Mouse (Mus musculus): Measurements from ENCODE around the gene Eogt.

The Eogt gene

DNA sequence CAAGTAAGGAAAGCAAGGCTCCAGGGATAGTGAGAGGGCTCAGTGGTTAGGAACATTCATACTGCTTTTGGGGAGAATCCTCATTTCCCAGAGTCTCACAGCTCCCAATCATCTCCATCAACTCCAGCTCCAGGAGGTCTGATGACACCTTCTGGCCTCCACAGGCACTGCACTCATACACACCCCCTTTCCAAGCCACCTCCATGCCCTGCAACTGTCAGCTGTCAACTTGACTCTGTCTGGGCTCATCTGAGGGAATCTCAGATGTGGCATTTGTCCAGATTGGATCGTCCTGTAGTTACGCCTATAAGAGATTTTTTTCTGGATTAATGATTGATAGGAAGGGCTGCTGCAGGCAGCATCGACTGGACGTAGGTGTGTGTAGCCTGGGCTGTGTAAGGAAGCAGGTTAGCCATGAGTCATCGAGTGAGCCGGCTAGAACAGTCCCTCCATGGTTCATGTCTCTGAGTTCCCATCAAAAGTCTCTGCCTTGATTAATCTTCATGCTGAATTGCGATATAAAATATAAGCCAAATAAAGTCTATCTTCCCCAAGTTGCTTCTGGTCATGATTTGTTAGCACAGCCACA lies 44.6 kb downstream of the Eogt start:
- no peak for DNase-seq

DNA sequence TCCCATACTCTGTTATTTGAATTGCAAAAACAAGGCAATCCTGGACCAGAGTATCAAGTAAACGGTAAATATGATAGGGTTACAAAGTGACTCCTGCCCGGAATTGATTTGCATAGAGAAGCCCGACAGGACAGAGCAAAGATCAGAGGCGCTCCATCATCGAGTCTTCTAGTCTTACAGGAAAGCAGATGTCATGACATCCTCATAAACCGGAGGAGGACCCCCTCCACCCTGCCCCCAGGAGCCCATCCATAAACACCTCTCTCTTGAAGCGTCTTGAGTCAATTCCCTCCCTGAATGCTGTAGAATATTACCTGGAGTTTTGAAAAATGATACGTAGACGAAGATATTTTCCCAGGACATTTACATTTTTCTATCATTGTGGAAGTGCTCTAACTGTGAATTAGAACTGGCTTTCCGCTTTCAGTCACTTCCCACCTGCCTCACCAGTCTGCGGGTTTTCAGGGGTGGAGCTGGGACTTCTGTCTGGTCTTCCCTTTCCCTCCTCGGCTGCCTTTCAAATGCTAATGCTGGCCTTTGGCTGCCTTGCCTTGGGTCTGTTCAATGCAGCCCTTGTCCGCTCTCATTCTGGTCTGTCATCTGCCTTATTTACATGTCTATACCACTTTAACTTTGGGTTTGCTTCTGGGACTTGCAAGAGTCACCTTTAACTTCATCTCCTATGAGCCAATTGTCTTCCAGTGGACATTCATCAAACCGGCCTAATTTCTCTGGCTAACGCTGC lies 46.9 kb downstream of the Eogt start:
- DNase-seq = no peak

DNA sequence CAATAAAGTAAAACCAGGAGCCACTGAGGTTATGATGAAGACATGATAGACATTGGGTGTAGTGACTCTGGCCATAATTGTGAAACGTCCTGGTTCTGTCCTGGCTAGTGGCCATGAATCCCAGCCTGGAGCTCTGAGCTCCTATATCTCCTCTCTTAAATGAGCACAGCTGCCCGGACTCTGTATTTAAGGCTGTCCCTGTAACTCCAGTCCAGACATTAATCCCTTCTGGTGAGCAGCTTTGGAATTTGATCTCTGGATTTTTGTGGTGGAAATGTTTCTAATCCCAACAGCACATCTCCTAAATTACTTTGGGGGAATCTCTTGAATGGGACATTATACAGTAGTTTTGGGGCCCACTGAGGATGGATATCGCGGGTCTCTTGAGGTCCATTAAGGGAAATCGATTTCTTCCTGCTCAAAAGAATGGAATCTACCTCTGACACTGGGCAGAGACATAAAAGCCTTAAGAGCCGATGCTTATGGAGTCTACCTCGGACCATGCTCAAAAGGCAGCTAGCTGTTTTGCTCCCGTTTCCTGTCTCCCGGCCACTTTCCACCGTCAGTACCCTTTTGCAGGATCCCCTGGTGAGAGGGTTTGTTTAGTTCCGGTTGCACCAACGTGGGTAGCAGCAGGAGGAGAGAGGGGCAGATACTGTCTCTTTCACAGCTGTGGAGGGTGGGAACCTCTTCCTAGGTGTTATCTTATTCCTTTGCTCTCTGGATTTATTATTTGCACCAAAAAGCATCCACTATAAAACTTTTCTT lies 47.6 kb downstream of the Eogt start:
- DNase-seq = no peak

DNA sequence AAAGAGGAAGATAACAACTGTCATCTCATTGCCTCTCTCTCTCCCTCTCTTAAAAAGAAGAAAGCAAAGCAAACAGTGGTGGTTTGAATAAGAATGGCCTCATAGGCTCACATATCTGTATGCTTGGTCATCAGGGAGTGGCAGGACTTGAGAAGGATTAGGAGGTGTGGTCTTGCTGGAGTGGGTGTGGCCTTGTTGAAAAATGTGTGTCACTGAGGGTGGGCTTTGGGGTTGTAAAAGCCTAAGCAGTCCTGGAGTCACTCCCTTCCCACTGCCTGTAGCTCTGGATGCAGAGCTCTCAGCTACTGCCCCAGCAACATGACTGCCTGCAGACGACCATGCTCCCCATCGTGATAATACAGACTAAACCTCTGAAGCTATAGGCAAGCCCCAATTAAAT lies 66.6 kb downstream of the Eogt start:
- DNase-seq = no peak

DNA sequence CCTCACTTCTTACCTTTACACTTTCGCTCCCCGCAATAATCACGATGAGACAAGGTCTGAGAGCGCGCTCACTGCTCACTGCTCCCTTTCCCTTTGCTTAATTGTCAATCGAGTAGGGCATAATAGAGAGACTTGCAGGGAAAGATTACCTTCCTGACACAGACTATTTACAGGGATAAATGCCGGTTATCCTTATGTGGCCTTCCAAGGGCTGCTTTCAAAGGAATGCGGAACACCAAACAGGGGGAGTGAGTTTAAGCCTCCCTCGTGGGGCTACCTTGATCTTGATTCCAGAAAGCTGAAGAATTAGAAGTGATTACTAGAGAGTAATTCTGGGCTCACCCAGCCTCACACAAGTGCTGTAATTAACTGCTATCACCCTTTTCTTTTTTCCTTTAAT lies 69.0 kb downstream of the Eogt start:
- DNase-seq = no peak

DNA sequence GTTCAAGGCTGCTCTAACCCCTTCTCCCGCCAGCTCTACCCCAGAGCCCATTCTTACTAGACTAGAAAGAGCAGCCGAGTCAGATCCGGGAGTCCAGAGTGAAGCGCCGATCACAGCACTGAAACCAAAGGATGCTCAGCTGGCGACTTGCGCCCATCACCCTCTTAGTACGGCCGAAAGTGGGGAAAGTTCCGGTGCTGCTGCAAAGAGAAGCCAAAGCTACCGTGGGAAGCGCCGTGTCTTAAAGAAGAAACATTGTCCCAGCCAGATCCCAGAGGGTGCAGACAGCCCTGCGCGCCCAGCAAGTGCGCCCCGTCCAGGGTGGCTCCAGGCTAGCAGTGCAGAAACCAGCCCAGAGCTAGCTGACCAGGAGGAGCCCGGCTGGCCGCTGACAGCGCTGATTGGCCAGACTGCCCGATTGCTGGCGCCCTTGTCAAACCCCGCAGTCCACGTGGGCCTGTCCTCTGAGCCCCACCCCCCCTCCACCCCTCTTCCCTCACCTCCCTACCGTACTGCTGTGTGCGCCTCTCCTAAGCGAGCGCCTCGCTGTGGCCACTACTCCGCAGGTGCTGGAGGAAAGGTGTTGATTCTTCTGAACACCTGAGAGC lies 88.8 kb downstream of the Eogt start, which contains the start of gene Fam19a4:
TSS of gene Fam19a4 (minus strand) at position 340 of the 608 bp plus-strand sequence.
- no peak for DNase-seq

Data from thymus, postnatal 25 days (tissue).